Mouse (Mus musculus): ENCODE data around the gene Tdgf1. TPM values are rescaled to one million over a fixed set of nuclear protein-coding genes. Genes with fewer than 3 reads are reported as not detected.

Gene Tdgf1
- total RNA-seq, 2 experiments from 2014 or later: 0.16 to 0.32 TPM

DNA sequence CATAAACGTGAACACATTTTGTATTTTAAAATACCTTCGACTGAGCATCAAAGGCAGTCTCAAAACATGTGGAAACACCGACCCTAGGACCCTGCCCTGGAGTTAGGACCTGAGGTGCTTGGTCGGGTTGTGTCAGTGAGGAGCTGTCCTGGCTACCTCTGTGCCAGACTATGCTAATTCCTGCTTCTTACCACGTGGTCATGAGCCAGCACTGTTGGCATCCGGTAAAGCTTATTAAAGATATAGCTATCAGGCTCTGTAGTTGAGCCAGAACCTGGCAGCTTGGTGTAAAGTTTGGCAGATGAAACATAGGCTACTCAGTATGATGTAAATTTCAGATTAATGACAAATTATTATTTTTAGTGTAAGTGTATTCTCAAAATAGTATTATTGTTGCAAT, 6.4 kb upstream of the Tdgf1 start:
- no peak for TF ChIP-seq CTCF (IDR thresholded peaks at IDR 0.05)
- intact Hi-C loops (cut with DNase I): no loop called here
- H3K27ac ChIP-seq: no peak overlapping the region
- no peak for DNase-seq (ENCODE audit: extremely low spot score in 1 of 2, low spot score in 2 of 2)
- no peak overlapping the region for H3K4me3 ChIP-seq

GRCm38 (mm10) chr9:110951866-110952265, 5.9 kb upstream of the Tdgf1 start:
- DNase-seq (ENCODE audit: extremely low spot score in 1 of 2, low spot score in 2 of 2): no peak
- no peak for TF ChIP-seq CTCF (IDR thresholded peaks at IDR 0.05)
- intact Hi-C loops (cut with DNase I): no loop called here
- no peak overlapping the region for H3K4me3 ChIP-seq
- H3K27ac ChIP-seq: no peak overlapping the region

GRCm38 (mm10) chr9:110951397-110951796, 5.4 kb upstream of the Tdgf1 start, which contains the start of gene Lrrc2:
TSS of gene Lrrc2 (plus strand) at chr9:110951545.
- intact Hi-C loops (cut with DNase I): no loop called here
- DNase-seq (ENCODE audit: extremely low spot score in 1 of 2, low spot score in 2 of 2): no peak

GRCm38 (mm10) chr9:110950109-110950508, 4.2 kb upstream of the Tdgf1 start:
- Histone ChIP-seq H3K4me3 (no peak overlapping the region), H3K27ac (no peak overlapping the region)
- no peak for DNase-seq (ENCODE audit: extremely low spot score in 1 of 2, low spot score in 2 of 2)
- TF ChIP-seq CTCF (IDR thresholded peaks at IDR 0.05): no peak
- intact Hi-C loops (cut with DNase I): no loop called here

More at GRCm38 (mm10) chr9:110951397-110951796, 5.4 kb upstream of the Tdgf1 start, which contains the start of gene Lrrc2:
- Histone ChIP-seq H3K4me3 (no peak within 1 kb of the TSS), H3K27ac (no peak within 1 kb of the TSS)
- TF ChIP-seq CTCF (IDR thresholded peaks at IDR 0.05): no peak

- intact Hi-C loops (cut with DNase I): no loop called here
- TF ChIP-seq CTCF (IDR thresholded peaks at IDR 0.05): no peak
- H3K4me3 ChIP-seq: no peak overlapping the region
- H3K27ac ChIP-seq: no peak overlapping the region
- DNase-seq (ENCODE audit: extremely low spot score in 1 of 2, low spot score in 2 of 2): no peak
These were observed 2.9 kb upstream of the Tdgf1 start for GRCm38 (mm10) chr9:110948813-110949310.

DNA sequence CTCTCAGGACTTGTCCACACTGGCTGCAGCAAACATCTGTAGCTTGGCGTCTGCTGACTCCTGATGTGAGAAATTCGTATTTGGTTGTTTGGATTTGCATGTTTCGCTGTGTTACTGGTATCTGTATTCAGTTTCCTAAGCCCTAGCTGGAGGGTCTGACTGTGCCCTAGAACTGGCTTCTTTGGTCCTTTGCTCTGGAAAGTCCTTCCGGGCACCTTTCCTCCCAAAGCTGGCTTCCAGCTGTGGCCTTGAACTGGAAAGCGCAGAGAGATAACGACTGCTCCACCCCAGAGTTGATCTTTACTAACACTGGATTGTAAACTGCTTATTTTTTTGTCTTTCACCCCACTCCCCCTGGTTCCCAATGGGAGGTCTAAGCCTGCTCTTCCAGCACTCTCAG, 1.9 kb upstream of the Tdgf1 start:
- DNase-seq (ENCODE audit: extremely low spot score in 1 of 2, low spot score in 2 of 2): no peak
- intact Hi-C loops (cut with DNase I): no loop called here
- no peak for TF ChIP-seq CTCF (IDR thresholded peaks at IDR 0.05)
- no peak overlapping the region for H3K4me3 ChIP-seq
- H3K27ac ChIP-seq: no peak overlapping the region

- DNase-seq (ENCODE audit: extremely low spot score in 1 of 2, low spot score in 2 of 2): no peak
- intact Hi-C loops (cut with DNase I): no loop called here
- Histone ChIP-seq H3K27ac (no peak overlapping the region), H3K4me3 (no peak overlapping the region)
- TF ChIP-seq CTCF (IDR thresholded peaks at IDR 0.05): no peak
These were observed 1.3 kb upstream of the Tdgf1 start for GRCm38 (mm10) chr9:110947261-110947661.

- TF ChIP-seq CTCF (IDR thresholded peaks at IDR 0.05): no peak
- intact Hi-C loops (cut with DNase I): no loop called here
- DNase-seq (ENCODE audit: extremely low spot score in 1 of 2, low spot score in 2 of 2): no peak
- Histone ChIP-seq H3K4me3 (no peak overlapping the region), H3K27ac (no peak overlapping the region)
These were observed 638 bp upstream of the Tdgf1 start for GRCm38 (mm10) chr9:110946548-110947044.

- no peak for TF ChIP-seq CTCF (IDR thresholded peaks at IDR 0.05)
- Histone ChIP-seq H3K4me3 (no peak overlapping the region), H3K27ac (no peak overlapping the region)
- no peak for DNase-seq (ENCODE audit: extremely low spot score in 1 of 2, low spot score in 2 of 2)
- intact Hi-C loops (cut with DNase I): no loop called here
These were observed 615 bp downstream of the Tdgf1 start for GRCm38 (mm10) chr9:110945343-110945742.

GRCm38 (mm10) chr9:110944265-110944664, 1.7 kb downstream of the Tdgf1 start:
- intact Hi-C loops (cut with DNase I): no loop called here
- no peak for DNase-seq (ENCODE audit: extremely low spot score in 1 of 2, low spot score in 2 of 2)
- no peak overlapping the region for H3K27ac ChIP-seq
- TF ChIP-seq CTCF (IDR thresholded peaks at IDR 0.05): peak; percentile 67
- H3K4me3 ChIP-seq: no peak overlapping the region

- intact Hi-C loops (cut with DNase I): no loop called here
- TF ChIP-seq CTCF (IDR thresholded peaks at IDR 0.05): peak; percentile 3
- H3K27ac ChIP-seq: no peak overlapping the region
- no peak overlapping the region for H3K4me3 ChIP-seq
- no peak for DNase-seq (ENCODE audit: extremely low spot score in 1 of 2, low spot score in 2 of 2)
These were observed 8.2 kb downstream of the Tdgf1 start for GRCm38 (mm10) chr9:110937506-110938490.

GRCm38 (mm10) chr9:110935941-110936340, 10.0 kb downstream of the Tdgf1 start:
- no peak for DNase-seq (ENCODE audit: extremely low spot score in 1 of 2, low spot score in 2 of 2)
- TF ChIP-seq CTCF (IDR thresholded peaks at IDR 0.05): no peak

More at GRCm38 (mm10) chr9:110935941-110936340, 10.0 kb downstream of the Tdgf1 start:
- peak overlapping the region; percentile 7; the same call in 1 of the 2 replicates for H3K27ac ChIP-seq
- H3K4me3 ChIP-seq: no peak overlapping the region
- intact Hi-C loops (cut with DNase I): no loop called here

Measured in left cerebral cortex, adult 2 months (tissue).